Mouse (Mus musculus) embryo, embryonic 11 days (tissue): ENCODE results near the gene Slc29a3.
"Not testable (repeated sequence)": the region's sequence is repeated elsewhere in the genome, so short reads cannot be mapped to it uniquely, and the experiment has no call there.

Experiments
- DNase-seq: peaks from one replicate; pipeline ENCODE4 v3.0.0-alpha.2; 2015

The Slc29a3 gene

DNA sequence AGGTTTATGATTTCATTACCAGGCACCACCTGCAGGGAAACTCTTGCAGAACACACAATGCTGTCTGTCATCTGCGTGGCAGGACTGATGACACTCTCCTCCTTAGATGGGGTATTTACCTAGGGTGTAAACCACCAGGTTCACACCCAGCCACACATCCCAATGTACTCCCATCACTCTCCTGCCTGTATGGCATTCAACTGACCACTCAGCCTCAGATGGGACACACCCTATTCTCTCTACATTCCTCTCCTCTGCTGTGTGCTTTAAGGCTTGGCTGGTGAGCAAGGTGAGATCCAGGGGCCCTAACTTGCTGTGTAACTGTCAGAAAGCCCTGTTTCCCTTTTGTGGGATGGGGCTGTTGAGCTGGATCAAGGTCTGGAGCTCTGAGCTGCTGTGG lies 9.5 kb upstream of the Slc29a3 start:
- no peak for DNase-seq

GRCm38 (mm10) chr10:60760377-60760776 lies 7.8 kb upstream of the Slc29a3 start:
- peak; percentile 95 for DNase-seq

DNA sequence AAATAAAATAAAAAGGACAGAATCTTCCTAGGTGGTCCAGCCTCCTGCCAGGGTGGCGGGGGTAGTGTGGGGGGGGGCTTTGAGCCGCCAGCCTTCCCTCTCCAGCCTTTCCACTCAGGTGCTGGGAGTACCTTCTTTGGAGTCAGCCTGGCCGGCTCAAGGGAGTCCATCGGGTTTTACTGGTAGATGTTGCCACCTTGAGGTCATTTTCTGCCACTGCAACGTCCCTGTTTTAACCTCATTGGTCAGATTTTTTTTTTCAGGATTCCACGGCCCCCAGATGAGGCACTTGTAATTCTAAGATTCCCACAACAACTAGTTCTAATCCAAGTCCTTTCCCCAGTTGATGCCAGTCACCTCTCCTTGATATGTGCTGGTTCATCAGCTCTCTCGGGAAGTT lies 4.4 kb upstream of the Slc29a3 start:
- DNase-seq = peak; percentile 82

DNA sequence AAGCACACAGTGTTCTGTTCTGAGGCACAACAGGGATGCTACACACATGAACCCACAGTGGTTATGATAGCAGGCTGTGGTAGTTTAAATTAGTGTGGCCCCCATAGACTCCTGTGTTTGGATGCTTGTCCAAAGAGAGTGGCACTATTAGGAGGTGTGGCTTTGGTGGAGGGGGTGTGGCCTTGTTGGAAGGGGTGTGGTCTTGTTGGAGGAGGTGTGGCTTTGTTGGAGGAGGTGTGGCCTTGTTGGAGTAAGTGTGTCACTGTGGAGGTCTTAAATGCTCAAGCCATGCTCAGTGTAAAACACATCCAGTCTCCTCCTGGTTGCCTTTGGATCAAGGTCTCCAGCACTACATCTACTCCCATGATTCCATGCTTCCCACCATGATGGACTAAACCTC lies 3.6 kb upstream of the Slc29a3 start:
- no peak for DNase-seq

GRCm38 (mm10) chr10:60753941-60754340 lies 1.3 kb upstream of the Slc29a3 start:
- DNase-seq = no peak

DNA sequence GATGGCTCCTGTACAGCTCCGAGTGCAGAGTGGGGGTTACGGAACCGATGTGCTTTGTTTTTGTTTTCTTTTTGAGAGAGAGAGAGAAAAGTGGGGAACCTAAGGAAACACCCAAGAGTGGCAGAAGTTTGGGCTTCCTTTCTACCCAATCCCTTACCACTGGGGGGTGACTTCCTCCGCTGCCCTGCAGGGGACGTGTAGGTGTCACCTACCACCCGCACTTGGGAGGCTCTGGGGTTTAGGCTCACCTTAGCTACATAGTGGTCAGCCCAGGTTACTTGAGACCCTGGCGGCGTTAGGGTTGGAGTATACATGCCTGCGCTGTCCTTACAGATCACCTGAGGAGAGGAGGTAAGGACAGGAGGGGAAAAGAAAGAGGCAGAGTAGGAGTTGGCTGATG lies 667 bp upstream of the Slc29a3 start:
- DNase-seq = no peak

DNA sequence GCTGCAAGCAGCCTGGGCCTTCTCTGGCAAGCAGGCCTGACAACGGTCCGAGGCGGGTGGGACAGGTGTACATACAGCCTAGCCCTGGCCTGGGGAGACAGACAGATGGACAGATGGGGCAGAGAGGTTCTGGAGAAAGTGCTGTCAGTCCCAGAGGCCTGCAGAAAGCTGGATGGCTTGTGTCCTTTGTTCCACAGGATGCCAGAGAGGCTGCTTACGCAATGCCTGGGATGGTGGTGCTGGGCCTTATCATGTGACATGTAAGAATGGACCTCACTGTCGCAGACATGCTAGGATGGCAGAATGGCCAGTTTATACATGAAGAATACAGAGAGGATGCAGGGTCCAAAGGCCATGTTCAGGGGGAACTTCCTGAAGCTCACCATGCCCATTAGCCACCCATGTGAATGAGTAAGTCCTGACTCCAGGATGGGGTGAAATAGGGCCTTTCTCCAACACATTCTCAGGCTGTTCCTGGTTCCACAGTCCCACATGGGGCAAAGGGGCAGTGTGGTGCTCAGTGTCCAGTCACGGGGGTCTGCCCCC lies 4.9 kb downstream of the Slc29a3 start:
- DNase-seq = no peak

DNA sequence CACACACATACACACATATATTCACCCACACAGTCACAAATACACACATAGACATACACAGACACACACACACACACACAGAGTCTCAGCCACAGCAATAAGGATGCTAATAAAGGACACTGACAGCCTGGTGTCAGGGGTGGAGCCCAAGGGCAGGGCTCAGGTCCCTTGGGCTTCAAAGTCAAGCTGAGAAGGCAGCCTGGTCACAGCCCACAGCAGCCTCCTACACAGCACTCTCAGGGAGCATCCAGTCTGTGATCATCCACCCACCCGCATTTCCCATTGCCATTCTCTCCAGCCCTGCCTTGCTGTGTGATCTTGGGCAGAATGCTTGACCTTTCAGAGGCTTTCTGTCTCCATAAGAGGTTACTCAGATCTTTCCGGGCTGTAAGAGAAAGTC lies 6.1 kb downstream of the Slc29a3 start:
- no peak for DNase-seq

GRCm38 (mm10) chr10:60744543-60745290 lies 7.9 kb downstream of the Slc29a3 start:
- no peak for DNase-seq

- no peak for DNase-seq
These were observed 8.9 kb downstream of the Slc29a3 start for GRCm38 (mm10) chr10:60743681-60744080.

DNA sequence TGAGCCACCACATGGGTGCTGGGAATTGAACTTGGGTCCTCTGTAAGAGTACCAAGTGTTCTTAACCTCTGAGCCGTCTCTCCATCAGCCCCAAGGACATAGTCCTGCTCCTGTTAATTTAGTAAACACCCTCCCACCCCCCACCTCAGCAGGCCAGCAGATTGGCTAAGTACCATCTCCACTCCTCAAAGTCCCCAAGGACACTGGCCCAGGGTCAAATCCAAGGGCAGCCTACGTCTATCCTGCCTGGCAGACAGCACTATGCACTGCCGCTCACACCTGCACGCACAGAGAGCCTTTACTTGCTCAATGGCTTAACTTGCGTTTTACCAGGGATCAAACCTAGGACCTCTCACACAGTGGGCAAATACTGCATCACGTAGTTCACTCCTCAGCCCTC lies 9.7 kb downstream of the Slc29a3 start:
- DNase-seq = no peak

GRCm38 (mm10) chr10:60742296-60742695 lies 10.3 kb downstream of the Slc29a3 start:
- DNase-seq = not testable (repeated sequence)

DNA sequence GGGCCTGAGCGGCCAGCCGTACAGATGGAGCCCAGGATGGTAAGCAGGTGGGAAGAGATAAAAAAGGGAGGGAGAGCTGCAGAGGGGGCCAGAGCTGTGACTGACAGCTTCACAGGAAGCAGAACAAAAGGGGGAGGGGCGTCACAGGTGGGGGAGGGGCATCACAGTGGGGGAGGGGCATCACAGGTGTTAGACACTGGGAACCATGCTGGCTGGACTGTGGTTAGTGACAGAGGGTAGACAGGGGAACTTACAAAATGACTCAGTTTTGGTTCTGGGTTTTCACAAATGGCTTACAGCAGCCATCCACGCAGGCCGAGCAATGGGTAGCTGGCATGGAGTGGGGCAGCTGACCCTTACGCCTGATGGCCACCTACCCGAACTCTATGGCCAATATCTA lies 11.2 kb downstream of the Slc29a3 start:
- no peak for DNase-seq

DNA sequence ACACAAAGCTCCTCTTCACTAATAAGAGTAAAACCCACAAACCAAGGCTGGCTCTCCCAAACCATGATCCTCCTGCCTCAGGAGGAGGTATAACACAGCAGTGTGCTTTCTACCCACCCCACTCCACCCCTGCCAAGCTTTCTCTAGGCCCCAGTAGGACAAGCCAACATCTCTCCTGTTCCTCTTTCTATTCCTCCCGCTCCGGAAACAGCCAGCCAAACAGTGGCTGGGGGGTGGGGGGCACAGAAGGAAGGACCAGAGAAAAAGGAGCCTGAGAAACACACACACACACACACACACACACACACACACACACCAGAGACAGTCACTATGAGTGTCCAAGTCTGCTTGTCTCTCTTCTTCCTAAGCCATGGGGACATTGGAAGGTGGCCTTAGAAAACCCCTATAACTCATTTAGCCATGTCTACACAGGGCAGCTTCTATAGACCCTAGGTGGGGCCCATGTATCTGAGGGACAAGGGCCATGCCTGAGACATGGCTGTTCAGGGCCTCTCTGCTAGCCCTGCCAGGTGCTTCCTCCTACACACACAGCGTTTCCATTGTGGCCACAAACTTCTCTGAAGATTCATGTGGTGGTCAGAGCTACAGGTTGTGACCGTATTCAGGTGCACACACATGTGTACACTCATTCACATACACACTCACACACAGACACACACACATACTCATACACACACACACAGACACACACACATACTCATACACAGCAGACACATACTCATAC lies 12.8 kb downstream of the Slc29a3 start:
- no peak for DNase-seq

GRCm38 (mm10) chr10:60737886-60738640 lies 14.5 kb downstream of the Slc29a3 start:
- DNase-seq = no peak

DNA sequence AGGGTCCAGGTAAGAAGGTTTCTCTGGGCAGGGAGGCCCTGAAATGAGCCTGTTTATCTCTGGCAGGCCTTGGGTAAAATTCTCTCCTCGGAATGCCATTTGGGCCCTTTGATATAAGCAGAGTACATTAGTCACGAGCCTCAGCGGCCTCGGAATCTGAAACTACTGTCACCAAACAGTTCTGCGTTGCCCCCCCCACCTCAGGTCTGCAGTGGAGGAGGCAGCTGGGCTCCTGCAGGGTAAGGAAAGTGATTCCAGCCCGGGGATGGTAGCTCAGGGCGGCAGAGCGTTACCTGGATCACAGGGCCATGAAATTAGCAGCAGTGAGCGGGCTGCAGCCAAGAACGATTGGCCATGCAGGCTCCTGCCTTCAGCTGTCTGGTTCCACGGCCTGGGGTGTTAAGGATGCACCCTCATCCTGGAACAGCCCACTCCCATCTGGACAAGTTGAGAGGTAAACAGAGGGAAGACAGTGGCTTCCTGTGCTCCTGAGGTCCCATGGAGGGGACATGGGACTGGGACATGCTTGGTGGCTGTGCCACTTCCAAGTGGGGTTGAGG lies 15.3 kb downstream of the Slc29a3 start:
- DNase-seq = no peak

- DNase-seq = no peak
These were observed 16.9 kb downstream of the Slc29a3 start for GRCm38 (mm10) chr10:60735737-60736136.

- no peak for DNase-seq
These were observed 19.1 kb downstream of the Slc29a3 start for GRCm38 (mm10) chr10:60733471-60733870.

- DNase-seq = no peak
These were observed 20.2 kb downstream of the Slc29a3 start for GRCm38 (mm10) chr10:60732397-60732861.

DNA sequence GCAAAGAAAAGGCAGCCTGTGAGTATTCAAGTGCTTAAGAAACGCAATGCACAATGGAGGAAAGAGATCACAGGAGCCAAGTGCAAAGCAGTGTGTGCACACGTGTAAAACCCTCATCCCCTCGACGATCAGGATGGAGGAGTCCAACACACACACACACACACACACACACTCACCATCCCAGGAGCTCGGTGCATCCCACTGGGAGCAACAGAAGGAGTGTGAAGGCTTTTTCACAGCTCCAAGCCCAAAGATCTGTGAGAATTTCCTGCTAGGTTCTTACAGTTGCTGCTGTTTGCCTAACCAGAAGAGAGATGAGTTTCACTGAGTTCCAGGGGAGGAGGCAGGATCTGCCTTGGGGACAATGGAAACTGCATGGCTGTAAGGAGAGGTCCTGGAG lies 20.9 kb downstream of the Slc29a3 start:
- no peak for DNase-seq

- no peak for DNase-seq
These were observed 25.3 kb downstream of the Slc29a3 start for GRCm38 (mm10) chr10:60727301-60727700.

DNA sequence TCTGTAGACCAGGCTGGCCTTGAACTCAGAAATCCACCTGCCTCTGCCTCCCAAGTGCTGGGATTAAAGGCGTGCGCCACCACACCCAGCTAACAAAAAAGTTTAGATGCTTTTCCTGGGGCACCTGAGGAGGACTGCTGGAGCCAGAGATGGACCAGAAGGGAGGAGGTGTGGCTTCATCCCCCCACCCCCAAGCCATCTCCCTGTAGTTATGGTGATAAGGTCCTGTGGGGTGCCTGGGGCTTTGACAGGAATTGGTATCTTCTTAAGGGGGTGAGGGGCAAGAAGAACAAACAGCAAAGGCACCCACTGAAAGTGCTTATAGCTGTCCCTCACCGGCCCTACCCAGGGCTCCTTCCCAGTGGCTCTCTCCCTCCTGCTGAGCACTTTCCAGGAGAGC lies 25.7 kb downstream of the Slc29a3 start:
- DNase-seq = no peak

DNA sequence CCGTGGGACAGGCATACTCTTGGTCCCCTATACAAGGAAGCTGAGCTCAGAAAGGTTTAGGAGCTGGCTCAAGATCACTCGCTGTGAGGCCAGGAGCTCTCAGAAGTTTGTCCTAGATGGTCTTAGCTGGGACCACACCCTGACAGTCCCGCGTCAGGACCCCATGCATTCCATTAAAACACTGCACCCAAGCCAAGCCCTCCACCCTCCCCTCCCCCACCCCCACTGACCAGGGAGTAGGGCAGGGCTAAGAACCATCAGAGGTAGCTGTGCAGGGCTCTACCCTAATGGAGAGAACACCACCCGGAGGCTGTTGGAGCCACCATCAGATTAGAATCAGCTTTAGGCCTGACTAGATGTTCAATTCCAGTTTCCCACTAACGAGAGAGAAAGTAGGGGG lies 28.1 kb downstream of the Slc29a3 start:
- DNase-seq = no peak
